Mouse (Mus musculus) cerebellum, adult 9-11 months (tissue): Measurements from ENCODE around the gene Fem1b.
"Not testable (repeated sequence)": the region's sequence is repeated elsewhere in the genome, so short reads cannot be mapped to it uniquely, and the experiment has no call there.

Experiments used
- DNase-seq: peaks from one replicate; pipeline ENCODE4 v3.0.0; 2022

Gene Fem1b

GRCm38 (mm10) chr9:62826456-62826855 lies 14.7 kb upstream of the Fem1b start:
- no peak for DNase-seq

GRCm38 (mm10) chr9:62825791-62826393 lies 14.2 kb upstream of the Fem1b start:
- no peak for DNase-seq

GRCm38 (mm10) chr9:62821811-62822210 lies 10.1 kb upstream of the Fem1b start:
- no peak for DNase-seq

- DNase-seq = no peak
Measured at GRCm38 (mm10) chr9:62820829-62821228, 9.1 kb upstream of the Fem1b start.

- DNase-seq = not testable (repeated sequence)
Measured at GRCm38 (mm10) chr9:62819910-62820309, 8.2 kb upstream of the Fem1b start.

GRCm38 (mm10) chr9:62819494-62819893 lies 7.8 kb upstream of the Fem1b start:
- no peak for DNase-seq

GRCm38 (mm10) chr9:62817828-62818614 lies 6.3 kb upstream of the Fem1b start:
- DNase-seq = no peak

GRCm38 (mm10) chr9:62817099-62817571 lies 5.4 kb upstream of the Fem1b start:
- DNase-seq = no peak

GRCm38 (mm10) chr9:62816323-62817098 lies 4.8 kb upstream of the Fem1b start:
- DNase-seq = no peak

- no peak for DNase-seq
Measured at GRCm38 (mm10) chr9:62814751-62815150, 3.0 kb upstream of the Fem1b start.

- peak; percentile 47 for DNase-seq
Measured at GRCm38 (mm10) chr9:62812216-62813049, 699 bp upstream of the Fem1b start.

- DNase-seq = peak; percentile 47
Measured at GRCm38 (mm10) chr9:62810543-62811515, 905 bp downstream of the Fem1b start.

- DNase-seq = no peak
Measured at GRCm38 (mm10) chr9:62810095-62810494, 1.6 kb downstream of the Fem1b start.

GRCm38 (mm10) chr9:62799218-62799617 lies 12.5 kb downstream of the Fem1b start:
- DNase-seq = not testable (repeated sequence)

- DNase-seq = peak; percentile 22
Measured at GRCm38 (mm10) chr9:62789856-62790255, 21.9 kb downstream of the Fem1b start.

- DNase-seq = no peak
Measured at GRCm38 (mm10) chr9:62786721-62787120, 25.0 kb downstream of the Fem1b start.

- no peak for DNase-seq
Measured at GRCm38 (mm10) chr9:62784233-62784632, 27.5 kb downstream of the Fem1b start.

- peak; percentile 7 for DNase-seq
Measured at GRCm38 (mm10) chr9:62782976-62783781, 28.6 kb downstream of the Fem1b start.

- DNase-seq = no peak
Measured at GRCm38 (mm10) chr9:62781965-62782364, 29.8 kb downstream of the Fem1b start.

- no peak for DNase-seq
Measured at GRCm38 (mm10) chr9:62778721-62779120, 33.0 kb downstream of the Fem1b start.
